Mouse (Mus musculus) testis, adult 2 months (tissue): ENCODE measurements around the gene A130010J15Rik.

ENCODE experiments used
- CTCF ChIP-seq: fragments of 200-500 bp; IDR thresholded peaks from 2 replicates; pipeline ENCODE4 v1.5.1; 2012; ENCODE audit warnings: low read depth, mild to moderate bottlenecking, inconsistent platforms, low read length, moderate library complexity; ENCODE audit not compliant: control insufficient read depth, insufficient read depth, insufficient replicate concordance
- POLR2A ChIP-seq: fragments of 200-500 bp; IDR thresholded peaks from 2 replicates; pipeline ENCODE4 v1.6.1; 2012; ENCODE audit warnings: low read depth, mild to moderate bottlenecking, inconsistent platforms, low read length, moderate library complexity; ENCODE audit not compliant: control insufficient read depth

GRCm38 (mm10) chr1:193216000-193216399 lies 48.2 kb downstream of the A130010J15Rik start:
- TF ChIP-seq POLR2A (no peak), CTCF (no peak)
